Mouse (Mus musculus): ENCODE measurements around the gene Gsta2.

- peak; percentile 68; the same call in 1 of the 2 replicates for TF ChIP-seq CTCF (IDR thresholded peaks at IDR 0.05; ENCODE audit: extremely low read depth, insufficient read length, insufficient replicate concordance, low read depth, low read length)
- no peak for TF ChIP-seq POLR2A (IDR thresholded peaks at IDR 0.05; ENCODE audit: low read depth, low read length)
Observed at GRCm38 (mm10) chr9:78358053-78358452, 2.5 kb upstream of the Gsta2 start.

Measured in small intestine, adult 2 months (tissue).